Mouse (Mus musculus): ENCODE data around the gene Hist1h2af.

Gene Hist1h2af

GRCm38 (mm10) chr13:23515826-23516620 lies 17.7 kb upstream of the Hist1h2af start:
- no peak for DNase-seq

- DNase-seq, result peak; percentile 74
Measured at GRCm38 (mm10) chr13:23516822-23517602, 16.7 kb upstream of the Hist1h2af start.

GRCm38 (mm10) chr13:23517603-23518294 lies 16.0 kb upstream of the Hist1h2af start:
- peak; percentile 87 for DNase-seq

GRCm38 (mm10) chr13:23518295-23518603 lies 15.5 kb upstream of the Hist1h2af start:
- no peak for DNase-seq

- DNase-seq, result peak; percentile 73 to 77
Measured at GRCm38 (mm10) chr13:23518885-23519284, 14.8 kb upstream of the Hist1h2af start.

GRCm38 (mm10) chr13:23519416-23519815 lies 14.3 kb upstream of the Hist1h2af start:
- DNase-seq, result peak; percentile 78 to 82

GRCm38 (mm10) chr13:23521703-23522102 lies 12.0 kb upstream of the Hist1h2af start:
- peak; percentile 79 to 81 for DNase-seq

- no peak for DNase-seq
Measured at GRCm38 (mm10) chr13:23523976-23524375, 9.7 kb upstream of the Hist1h2af start.

- peak; percentile 52 to 69 for DNase-seq
Measured at GRCm38 (mm10) chr13:23524654-23525053, 9.1 kb upstream of the Hist1h2af start.

- no peak for DNase-seq
Measured at GRCm38 (mm10) chr13:23525901-23526300, 7.8 kb upstream of the Hist1h2af start.

GRCm38 (mm10) chr13:23526312-23526711 lies 7.4 kb upstream of the Hist1h2af start:
- DNase-seq, result peak; percentile 88 to 91

- DNase-seq, result no peak
Measured at GRCm38 (mm10) chr13:23529005-23529404, 4.7 kb upstream of the Hist1h2af start.

- DNase-seq, result no peak
Measured at GRCm38 (mm10) chr13:23529480-23530165, 4.1 kb upstream of the Hist1h2af start.

- DNase-seq, result peak; percentile 58 to 63
Measured at GRCm38 (mm10) chr13:23530181-23530900, 3.4 kb upstream of the Hist1h2af start.

GRCm38 (mm10) chr13:23530901-23531875 lies 2.5 kb upstream of the Hist1h2af start, which contains the start of gene Hist1h4h:
Hist1h4h (plus strand) TSS chr13:23531050.
- peak; percentile 97 to 98 for DNase-seq

- no peak for DNase-seq
Measured at GRCm38 (mm10) chr13:23532262-23533075, 1.2 kb upstream of the Hist1h2af start.

GRCm38 (mm10) chr13:23534368-23535131 lies 844 bp downstream of the Hist1h2af start:
- peak in 1 of 2 experiments; percentile 17 for DNase-seq

- peak; percentile 82 to 88 for DNase-seq
Measured at GRCm38 (mm10) chr13:23535137-23536075, 1.7 kb downstream of the Hist1h2af start, which contains the start of gene Hist1h3g. Hist1h3g (plus strand) TSS chr13:23535422.
